Mouse (Mus musculus) megakaryocyte, adult 5-6 weeks (primary cell): ENCODE data around the gene Nudt4. TPM values are rescaled to one million over a fixed set of nuclear protein-coding genes. Genes with fewer than 3 reads are reported as not detected.
A peak's percentile ranks its signal among the peaks of the same experiment; 100 is the strongest.

Source experiments
- ATAC-seq: 2 replicates; pipeline ENCODE4 v1.8.0; 2016; ENCODE audit warnings: mild to moderate bottlenecking, inconsistent platforms; ENCODE audit not compliant: poor library complexity, severe bottlenecking
- total RNA-seq, 2 experiments: library from RNA; stranded (forward) in 1 of 2; stranded (reverse) in 1 of 2; fragments of 153-499, 151-499 nt in 1 of 2; fragments of 221-1000, 200-1000 nt in 1 of 2; gene quantifications; 2 replicates each; pipeline versions ENCODE4 v1.2.3 to v1.2.4; 2015 to 2017

Nudt4 gene
- total RNA-seq (2015) (131 and 141 TPM in 2 replicates), total RNA-seq (2017) (98.7 and 122 TPM in 2 replicates)

DNA sequence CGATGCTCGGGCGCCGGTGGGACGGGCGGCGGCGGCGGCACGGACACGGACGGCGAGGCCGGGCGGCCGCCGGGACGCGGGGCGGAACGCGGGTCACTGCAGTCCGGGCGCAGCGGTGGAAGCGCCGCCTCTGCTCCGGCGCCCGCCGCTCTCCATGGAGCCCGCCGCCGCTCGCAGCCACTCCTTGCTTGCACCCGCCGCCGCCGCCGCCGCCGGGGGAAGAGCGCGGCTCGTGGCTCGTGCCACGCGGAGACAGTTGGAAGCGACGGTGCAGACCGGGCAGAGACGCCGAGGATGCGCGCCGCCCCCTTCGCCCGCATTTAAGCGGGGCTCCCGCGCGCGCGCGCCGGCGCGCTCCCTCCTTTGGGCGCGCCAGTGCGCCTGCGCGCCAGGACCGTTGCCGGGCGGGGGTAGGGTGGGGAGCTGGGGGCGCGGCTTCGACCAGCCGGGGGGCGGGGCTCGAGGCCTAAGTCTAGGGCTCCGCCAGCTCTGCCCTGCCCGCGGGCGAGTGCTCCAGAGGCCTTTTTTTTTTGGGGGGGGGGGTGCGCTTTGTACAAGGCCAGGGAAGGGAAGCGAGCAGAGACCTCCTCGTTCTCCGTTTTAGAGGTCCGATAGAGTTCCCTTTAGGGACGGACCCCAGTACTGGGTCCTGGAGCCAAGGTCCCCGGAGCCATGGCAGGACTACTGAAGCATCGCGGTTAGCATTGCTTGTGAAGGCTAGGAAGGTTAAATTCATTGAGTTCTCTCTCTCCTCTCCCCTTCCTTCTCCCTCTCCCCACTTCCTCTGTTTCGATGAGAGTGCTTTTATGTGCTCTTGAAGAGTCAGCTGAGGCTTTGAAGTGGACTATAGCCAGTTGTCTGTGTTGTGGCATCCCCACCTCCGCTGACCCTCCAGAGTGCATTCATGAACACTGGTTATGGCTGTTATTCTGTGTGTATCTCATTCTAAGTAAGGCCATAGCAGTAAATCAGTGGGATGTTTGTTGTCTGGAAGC, at the start of gene Nudt4:
Gene Nudt4, minus strand, starts transcription at position 296 of the 995 bp plus-strand sequence.
- peak; percentile 72 for ATAC-seq

DNA sequence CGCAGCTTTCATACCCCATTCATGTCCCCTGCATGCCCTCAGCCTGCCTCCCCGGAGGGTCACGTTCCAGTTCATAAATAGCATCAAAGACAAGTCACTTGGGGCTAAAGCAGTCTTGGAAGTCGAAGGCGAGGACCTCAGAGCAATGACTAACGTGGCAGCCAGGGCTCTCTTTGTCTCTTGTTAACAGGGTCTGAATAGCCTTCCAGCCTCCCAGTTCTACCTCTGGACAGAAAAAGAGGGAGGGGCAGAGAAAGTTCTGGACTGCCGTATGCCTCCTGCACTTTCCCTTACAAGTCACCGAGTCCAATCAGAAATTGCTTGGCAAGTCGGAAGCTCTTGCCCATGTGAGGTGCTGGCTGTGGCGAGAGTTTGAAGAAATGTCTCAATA, 47.4 kb upstream of the Nudt4 start:
- ATAC-seq, result no peak

DNA sequence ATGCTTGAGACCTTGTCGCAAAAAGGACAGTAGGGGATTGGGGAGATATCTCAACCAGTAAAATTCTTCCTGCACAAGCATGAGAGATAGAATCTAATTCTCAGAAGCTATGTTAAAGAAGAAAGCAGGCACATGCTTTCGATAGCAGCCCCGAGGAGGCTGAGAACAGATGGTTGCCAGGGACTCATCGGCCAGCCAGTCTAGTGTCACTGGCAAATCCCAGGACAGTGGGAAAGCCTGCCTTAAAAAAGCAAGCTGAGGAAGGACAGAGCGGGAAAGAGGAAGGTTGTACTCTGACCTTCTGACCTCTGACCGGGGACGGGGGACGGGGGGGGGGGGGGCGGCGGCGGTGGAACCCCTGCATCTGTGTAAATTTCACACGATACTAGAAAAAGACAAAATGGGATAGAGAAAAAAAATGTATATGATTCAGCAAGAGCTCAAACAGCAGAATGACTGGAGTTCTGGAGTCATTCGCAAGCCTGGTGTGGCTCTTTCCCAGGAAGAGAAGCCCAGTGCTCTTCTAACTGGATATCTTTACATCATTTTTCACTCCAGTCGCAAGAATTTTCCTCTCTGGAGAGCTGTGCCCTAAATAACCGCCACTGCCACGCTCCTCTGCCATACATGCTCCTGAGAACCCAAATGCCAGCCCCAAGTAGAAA, 46.9 kb upstream of the Nudt4 start:
- ATAC-seq, result no peak

DNA sequence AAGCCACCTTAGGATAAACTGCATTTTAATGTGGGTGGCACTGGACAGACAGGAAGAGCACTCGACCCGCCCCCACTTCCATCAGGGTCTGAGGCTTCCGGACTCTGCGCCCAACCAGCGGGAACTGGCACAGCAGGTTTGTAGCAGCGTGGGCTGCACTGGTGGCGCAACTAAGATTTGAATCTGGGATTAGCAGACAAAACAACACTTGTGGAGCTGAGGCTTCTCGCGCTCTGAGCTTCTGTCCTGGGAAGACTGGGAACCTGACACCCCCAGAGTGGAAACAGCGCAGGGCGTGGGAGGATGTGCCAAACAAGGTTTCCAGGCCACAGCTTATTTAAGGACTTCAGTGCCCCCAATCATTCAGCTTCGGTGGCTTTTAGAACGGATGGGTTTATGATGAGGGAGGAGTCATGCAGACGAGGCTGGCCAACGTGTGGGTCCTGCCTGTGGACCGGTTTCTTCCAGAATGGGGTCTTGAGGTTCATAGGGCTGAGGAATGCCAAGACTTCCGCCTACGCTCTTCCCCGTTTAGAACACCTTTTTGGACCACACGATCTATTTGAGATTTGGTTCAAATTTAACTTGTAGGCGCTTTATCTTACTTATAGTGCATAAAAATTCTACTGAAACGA, 41.1 kb upstream of the Nudt4 start:
- ATAC-seq, result peak; percentile 82

DNA sequence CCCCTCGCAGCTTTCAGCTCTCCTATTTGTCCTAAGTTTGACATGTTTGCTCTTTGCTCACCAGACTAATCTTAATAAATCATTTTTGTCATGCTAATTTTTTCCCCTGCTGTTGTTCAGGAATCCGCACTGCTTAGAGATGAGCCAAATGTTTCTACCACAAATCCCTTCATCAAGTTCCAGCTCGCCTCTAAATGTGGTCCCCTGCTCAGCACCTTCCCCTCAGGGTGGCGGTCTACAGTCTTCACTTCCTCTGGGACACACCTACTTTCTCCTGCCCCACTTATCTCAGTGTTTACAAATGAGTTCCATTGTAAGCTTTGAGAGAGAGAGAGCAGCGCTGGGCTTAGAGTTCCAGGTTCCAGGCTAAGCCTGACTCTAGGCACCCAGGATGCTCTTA, 36.6 kb upstream of the Nudt4 start:
- ATAC-seq, result no peak

DNA sequence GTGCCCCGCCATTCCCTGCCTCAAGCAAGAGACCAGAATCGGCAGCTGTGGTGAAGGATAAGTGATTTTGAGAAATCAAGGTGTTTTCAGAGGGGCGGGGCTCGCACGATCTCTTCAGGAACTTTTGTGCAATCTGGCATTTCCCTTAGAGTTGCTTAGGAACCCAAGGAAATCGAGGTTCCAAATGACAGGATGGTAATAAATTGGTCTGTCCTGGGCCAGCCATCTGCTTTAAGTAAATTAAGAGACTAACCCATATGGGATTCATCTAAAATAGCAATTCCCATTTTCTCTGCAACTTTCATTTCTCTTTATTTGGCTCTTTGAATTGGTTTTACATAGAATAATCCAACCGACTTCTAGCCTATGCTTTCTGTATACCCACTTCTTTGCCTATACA, 35.8 kb upstream of the Nudt4 start:
- no peak for ATAC-seq

DNA sequence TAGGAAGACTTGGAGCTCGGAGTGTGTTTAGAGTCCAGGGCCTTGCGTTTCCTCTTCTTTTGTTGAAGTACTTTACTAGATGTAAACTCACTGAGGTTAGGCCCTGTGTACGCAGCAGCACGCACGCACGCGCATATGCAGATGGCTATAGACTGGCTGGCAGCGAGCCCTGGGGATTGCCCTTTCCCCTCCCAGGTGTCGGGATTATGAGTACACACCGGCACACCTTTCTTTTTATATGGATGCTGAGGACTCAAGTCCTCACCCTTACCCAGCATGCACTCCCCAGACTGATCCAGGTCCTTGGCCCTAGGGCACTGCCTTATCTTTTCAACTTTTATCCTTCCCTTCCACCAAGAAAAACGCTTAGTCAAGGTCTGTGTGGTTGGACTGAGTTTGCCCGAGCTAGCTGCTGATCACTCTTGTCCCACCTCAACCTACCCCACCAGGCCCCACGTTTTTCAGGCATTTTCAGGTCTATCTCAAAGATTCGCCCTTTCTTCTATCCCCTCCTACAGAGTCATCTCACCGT, 34.2 kb upstream of the Nudt4 start:
- ATAC-seq, result no peak

DNA sequence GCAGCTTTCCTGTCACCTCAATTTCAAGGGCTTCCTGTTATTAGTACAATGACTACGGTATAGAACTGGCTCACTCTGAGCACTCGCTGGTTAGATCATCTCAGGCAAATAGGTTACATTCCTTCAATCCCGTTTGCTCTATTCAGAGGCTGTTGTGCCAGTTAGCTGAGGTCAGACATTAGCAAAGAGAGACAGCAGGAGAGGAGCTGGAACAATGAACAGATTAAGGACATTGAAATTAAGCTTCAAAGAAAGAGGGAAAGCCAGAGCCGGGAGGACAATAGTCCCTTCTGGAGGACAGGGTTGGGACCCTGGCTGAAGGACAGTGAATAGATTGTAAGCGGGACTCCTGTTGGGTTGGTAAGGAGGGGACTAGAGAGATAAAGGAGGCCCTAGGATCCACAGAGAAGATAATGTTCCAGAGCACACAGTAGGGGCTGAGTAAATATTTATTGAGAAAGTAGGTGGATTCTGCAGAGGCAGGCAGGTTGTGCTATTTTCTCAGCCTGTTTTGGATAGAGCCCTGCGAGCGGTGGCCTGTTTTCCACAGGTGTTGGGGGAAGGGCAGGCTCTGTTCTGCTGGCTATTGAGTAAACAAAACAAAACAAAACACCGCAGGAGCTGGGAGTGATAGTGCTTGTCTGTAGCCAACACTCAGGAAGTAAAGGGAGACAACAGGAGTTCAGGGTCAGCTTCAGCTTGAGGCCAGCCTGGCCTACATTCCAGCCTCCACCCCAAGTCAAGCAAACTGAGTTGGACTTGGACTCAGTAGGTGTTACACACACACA, 32.1 kb upstream of the Nudt4 start:
- ATAC-seq, result no peak

DNA sequence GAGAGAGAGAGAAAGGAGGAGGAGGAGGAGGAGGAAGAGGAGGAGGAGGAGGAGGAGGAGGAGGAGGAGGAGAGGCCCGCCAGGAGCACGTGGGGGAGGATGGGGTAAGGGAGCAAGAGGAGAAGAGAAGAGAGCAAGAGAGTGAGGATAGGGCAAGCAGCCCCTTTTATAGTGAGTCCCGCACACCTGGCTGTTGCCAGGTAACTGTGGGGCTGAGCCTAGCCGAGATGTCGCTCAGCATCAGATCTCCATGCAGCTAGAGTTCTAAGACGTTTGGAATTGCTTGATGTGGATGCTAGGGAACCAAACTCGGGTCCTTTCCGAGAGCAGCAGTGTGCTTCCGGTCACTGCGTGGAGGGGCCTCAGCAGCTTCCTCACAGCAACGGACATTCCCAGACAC, 30.5 kb upstream of the Nudt4 start:
- ATAC-seq, result no peak

DNA sequence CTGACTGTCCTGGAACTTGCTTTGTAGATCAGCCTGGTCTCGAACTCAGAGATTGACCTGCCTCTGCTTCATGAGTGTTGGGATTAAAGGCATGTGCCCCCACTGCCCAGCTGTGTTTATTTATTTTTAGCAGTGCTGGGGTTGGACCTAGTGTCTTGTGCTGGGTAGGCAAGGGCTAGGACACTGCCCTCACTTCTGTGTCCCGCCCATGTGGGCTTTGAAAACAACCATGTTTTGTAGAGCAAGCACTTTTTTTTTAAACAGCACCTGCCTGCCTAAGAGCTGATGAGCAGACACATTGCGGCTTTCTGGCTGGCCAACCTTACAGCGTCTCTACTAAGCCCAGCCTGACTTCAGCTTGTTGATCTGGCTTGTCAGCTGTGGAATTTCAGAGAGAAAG, 27.3 kb upstream of the Nudt4 start:
- ATAC-seq, result no peak

DNA sequence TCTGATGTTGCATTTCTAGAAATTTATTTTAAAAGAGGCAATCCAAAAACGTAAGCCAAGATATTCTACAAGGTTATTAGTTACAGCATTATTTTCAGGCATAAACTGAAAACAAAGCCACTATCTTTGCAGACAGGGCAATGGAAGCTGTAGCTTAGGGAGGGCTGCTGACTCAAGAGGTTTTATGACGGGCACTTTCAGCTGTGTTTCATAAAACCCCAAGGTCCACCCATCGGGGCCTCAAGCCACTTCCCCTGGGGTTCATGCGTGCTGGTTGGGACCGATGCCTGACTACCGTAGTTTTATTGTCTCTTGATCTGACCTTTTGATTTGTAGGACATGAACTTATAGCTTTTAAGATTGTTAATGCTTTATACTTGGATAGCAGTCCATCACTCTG, 26.2 kb upstream of the Nudt4 start:
- ATAC-seq, result peak; percentile 76

DNA sequence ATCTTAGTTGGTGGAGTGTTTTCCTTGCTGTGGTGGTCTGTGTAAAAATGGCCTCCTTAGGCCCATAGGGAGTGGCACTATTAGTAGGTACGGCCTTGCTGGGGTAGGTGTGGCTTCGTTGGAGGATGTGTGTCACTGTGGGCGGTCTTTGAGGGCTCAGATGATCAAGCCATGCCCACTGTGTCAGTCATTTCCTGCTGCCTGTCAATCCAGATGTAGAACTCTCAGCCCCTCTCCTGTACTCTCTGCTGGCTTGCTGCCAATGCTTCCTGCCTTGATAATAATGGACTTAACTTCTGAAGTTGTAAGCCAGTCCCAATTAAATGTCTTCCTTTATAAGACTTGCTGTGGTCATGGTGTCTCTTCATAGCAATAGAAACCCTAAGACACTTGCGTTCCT, 25.2 kb upstream of the Nudt4 start:
- ATAC-seq, result no peak

DNA sequence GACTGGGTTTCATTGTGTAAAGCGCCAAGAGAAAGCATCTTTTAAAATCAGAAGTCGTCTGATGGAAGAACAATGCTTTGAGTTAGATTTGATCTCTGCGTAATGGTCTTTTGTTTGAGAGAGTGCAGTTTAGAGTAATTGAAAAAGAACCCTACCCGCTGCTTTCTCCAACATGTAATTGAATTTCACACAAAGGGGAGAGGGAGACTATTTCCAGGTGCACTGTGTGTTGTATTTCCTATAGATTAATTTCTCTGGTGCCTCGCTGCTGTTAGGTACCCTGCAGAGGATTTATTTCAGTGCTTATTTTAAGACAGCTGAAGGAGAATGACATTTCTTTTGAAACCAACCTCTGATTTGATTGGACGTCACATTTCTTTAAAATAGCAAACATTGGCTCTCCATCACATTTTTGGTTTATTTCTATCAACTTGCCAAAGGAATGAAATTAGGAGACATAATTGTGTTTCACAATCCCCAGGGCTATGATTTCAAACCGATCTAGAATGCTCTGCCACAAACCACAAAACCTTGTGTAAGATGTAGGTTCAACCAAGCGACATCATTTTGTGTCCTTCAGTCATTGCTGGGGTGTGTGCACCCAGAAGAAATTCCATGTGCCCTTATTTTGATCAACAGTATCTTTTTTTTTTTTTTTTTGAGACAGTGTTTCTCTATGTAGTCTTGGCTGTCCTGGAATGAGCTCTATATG, 23.7 kb upstream of the Nudt4 start:
- peak; percentile 81 for ATAC-seq

DNA sequence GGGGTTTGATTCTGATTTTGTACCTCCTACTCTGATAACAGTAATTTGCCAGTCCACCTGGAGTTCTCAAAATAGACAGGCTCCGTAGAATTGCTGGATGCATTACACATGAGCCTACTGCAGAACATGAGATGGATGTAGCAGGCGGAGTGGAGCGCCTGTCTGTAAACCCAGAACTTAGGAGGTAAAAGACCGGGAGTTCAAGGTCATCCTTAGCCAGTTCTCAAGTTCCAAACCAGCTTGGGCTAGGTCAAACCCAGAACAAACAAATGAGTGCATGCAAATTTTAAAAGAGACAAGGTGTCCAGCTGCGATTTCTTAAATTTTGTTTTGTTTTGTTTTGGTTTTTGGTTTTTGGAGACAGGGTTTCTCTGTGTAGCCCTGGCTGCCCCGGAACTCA, 21.6 kb upstream of the Nudt4 start:
- ATAC-seq, result no peak

DNA sequence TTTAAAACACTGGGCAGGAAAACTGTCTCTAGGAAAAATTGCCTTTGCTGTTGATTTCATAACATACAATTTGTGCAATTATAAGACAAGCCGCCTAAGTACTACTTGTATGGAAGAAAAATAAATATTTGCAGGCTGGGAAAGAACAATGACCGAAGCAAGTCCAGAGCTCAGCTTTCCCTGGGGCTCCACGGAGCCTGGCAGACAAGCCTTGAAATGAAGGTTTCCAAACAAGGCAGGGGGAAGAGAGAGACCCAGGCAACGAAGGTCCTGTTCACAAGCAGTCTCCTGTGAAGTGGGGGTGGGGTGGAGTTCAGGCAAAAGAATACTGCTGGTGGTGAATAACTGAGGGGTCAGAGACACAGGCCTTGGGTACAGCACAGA, 13.6 kb upstream of the Nudt4 start:
- ATAC-seq, result no peak

DNA sequence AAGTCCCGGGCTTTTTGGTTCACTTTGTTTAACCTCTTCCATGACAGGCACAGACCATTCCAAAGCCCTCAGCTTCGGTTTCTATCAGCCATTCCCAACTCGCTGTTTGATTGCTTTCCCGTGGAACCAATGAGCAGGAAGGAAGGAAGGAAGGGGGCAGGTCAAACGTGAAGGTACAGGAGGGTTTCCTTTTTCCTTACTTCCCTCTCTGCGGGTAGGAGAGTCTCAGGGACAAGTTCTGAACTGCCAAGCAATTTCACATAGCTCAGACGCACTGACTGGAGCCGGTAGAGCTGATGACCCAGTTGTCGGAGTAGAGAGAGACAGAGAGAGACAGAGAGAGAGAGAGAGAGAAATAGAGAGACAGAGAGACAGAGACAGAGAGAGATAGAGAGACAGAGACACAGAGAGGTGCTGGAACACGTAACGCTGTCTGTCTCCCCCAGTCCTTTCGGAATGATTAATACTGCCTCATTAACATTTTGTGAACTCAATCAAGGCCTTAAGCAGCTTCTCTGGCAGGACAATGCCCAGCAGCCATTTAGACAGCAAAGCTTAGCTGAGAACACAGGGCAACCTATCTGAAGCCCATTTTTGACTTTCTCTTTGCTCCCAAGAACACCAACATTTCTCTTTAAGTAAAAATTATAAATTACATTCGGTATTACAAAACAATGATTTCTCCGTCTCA, 13.1 kb upstream of the Nudt4 start:
- ATAC-seq, result peak; percentile 33; the same call in 1 of the 2 replicates

DNA sequence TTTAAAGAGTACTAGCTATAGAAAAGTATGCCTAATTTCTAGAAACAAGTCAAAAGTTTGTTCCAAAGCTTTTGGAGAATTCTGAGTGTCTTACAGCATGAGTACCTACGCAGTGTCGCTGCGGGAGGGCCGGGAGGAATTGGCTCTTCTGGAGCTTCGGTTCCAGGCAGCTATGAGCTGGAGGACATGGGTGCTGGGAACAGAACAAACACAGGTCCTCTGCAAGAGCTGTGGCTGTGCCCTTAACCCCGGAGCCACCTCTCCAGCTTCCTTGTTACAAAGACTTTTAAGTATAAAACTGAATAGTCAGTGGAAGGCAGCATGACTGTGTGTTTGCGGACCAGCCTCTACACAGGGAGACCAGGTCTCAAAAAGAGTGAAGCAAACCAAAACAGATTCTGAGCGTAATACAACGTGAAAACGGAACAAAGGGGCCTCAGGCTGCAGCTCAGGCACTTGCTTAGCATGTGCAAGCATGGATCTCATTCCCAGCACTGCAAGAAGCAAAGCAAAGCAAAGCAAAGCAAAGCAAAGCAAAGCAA, 12.0 kb upstream of the Nudt4 start:
- ATAC-seq, result no peak

DNA sequence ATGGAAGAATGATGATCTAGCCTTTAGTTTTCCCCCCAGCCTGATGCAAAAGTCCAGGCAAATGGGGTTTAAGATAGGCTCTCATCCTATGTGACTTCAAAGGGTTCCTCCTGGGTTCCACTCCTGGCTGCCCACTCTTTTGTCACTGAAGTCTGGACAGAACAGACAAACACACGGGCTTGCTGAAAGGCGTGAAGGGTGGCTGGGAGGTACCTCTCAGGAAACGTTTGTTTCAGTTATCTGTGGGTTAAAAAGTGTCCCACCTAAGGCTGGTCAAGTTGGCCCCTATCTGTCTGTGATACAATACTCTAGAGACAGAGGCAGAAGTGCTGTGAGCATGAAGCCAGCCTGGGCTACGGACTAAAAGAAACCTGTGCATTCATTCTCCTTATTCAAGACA, 11.0 kb upstream of the Nudt4 start:
- ATAC-seq, result no peak

DNA sequence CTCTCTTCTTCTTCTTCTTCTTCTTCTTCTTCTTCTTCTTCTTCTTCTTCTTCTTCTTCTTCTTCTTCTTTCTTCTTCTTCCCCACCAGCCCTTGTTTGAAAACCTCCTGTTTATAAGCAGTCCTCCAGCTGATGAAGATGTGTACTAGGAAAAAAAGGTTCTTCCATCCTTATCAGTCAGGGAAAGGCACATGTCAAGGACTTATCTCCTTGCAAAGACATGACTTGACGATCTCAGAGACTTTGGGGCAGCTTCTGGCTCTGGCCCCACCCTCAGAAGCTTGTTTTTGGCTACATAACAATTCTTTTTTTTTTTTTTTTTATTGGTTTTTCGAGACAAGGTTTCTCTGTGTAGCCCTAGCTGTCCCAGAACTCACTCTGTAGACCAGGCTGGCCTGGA, 5.5 kb upstream of the Nudt4 start:
- 0 out of 2 replicates have a peak, but pooled peaks have one; percentile 26 for ATAC-seq
